Mouse (Mus musculus) hindbrain, postnatal 0 days (tissue): ENCODE measurements around the gene Ifnl3. TPM values are rescaled to one million over a fixed set of nuclear protein-coding genes. Genes with fewer than 3 reads are reported as not detected.

Experiments
- ATAC-seq: fragments of 200-750 bp; cut with Nextera tagmentation; 2 replicates; pipeline ENCODE4 v1.8.0; 2017; ENCODE audit warnings: mild to moderate bottlenecking, moderate TSS enrichment, moderate library complexity
- DNase-seq: peaks from one replicate; pipeline ENCODE4 v3.0.0-alpha.2; 2015; ENCODE audit warnings: low spot score
- H3K27ac ChIP-seq: fragments of 300-500 bp; sonication (generic); 2 replicates; pipeline ENCODE4 v1.5.1; 2014; ENCODE audit warnings: mild to moderate bottlenecking
- H3K27me3 ChIP-seq: fragments of 300-500 bp; sonication (generic); 2 replicates; pipeline ENCODE4 v1.6.1; 2014; ENCODE audit warnings: low read length, mixed read lengths; ENCODE audit not compliant: insufficient read depth
- H3K36me3 ChIP-seq: fragments of 300-500 bp; sonication (generic); 2 replicates; pipeline ENCODE4 v1.6.1; 2014; ENCODE audit warnings: low read length, mixed read lengths; ENCODE audit not compliant: insufficient read depth
- H3K4me1 ChIP-seq: fragments of 300-500 bp; sonication (generic); 2 replicates; pipeline ENCODE4 v1.6.1; 2014; ENCODE audit warnings: antibody characterized with exemption, low read length, mixed read lengths; ENCODE audit not compliant: insufficient read depth
- H3K4me2 ChIP-seq: fragments of 300-500 bp; sonication (generic); 2 replicates; pipeline ENCODE4 v1.6.1; 2014; ENCODE audit warnings: low read depth, mild to moderate bottlenecking, low read length, moderate library complexity, mixed read lengths
- H3K4me3 ChIP-seq: fragments of 300-500 bp; sonication (generic); 2 replicates; pipeline ENCODE4 v1.5.1; 2014; ENCODE audit warnings: low read length
- H3K9ac ChIP-seq: fragments of 300-500 bp; sonication (generic); replicated peaks from 2 replicates; pipeline ENCODE4 v1.6.1; 2014; ENCODE audit warnings: mild to moderate bottlenecking, low read length, moderate library complexity, mixed read lengths
- H3K9me3 ChIP-seq: fragments of 300-500 bp; sonication (generic); 2 replicates; pipeline ENCODE4 v1.6.1; 2016; ENCODE audit warnings: low read length, mixed read lengths
- CTCF ChIP-seq: IDR thresholded peaks from 2 replicates; pipeline ENCODE4 v1.5.1; 2016; ENCODE audit warnings: antibody characterized with exemption, control low read depth, low read depth
- WGBS: fragments of 180-500 bp; shearing (Covaris S2); extraction: QIAGEN DNeasy Blood & Tissue Kit; methylation state at CpG from one replicate; pipeline ENCODE4 v1.1.7; 2014; 5-methylcytosine and 5-hydroxymethylcytosine counted together
- microRNA-seq, 2 experiments: library from miRNA; unstranded; fragments of <30 nt; microRNA quantifications; one replicate each; pipeline ENCODE4; 2016
- polyA plus RNA-seq: library from polyadenylated mRNA; unstranded; fragments of >200 nt; fragmentation: Nextera tagmentation; extraction: Ambion mirVana; gene quantifications from 2 replicates; pipeline ENCODE4 v1.2.1, GENCODE M21; 2015
- total RNA-seq: library from RNA; depleted of rRNA; stranded (reverse); fragments of >200 nt; gene quantifications from 2 replicates; pipeline ENCODE4 v1.2.3, GENCODE M21; 2014; rRNA removed

The Ifnl3 gene
- total and polyA plus RNA-seq, 2 experiments from 2014 or later: not detected

DNA sequence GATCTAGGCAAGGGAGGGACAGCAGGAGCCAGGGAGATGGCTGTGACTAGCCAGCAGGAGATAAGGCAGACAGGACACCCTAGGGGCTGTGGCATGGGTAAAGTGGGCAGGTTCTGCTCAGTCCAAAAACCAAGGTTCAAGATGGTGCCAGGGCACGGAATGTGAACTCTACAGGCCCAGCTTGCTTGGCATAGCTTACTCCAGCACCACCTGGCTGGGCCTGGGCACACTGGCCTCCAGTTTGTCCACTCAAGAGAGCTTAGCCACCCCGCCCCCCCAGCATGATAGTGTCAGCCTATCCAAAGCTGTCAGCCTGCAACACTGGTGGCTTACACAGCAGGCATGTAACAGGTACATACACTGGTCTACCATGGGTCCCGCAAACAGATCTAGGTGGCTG lies 50.6 kb downstream of the Ifnl3 start:
- ATAC-seq: no peak
- no peak for DNase-seq
- WGBS: 92% methylated on average over 3 of the region's 3 CpGs
- no peaks in the 10 kb centered on the region for H3K9me3 ChIP-seq
- H3K4me3 ChIP-seq: no peak overlapping the region
- no peak overlapping the region for H3K9ac ChIP-seq
- TF ChIP-seq CTCF: no peak
- H3K4me2 ChIP-seq: no peak overlapping the region
- peaks cover 29% of the 10 kb centered on the region for H3K4me1 ChIP-seq
- no peaks in the 10 kb centered on the region for H3K36me3 ChIP-seq
- no peak overlapping the region for H3K27ac ChIP-seq
- H3K27me3 ChIP-seq: no peaks in the 10 kb centered on the region

Small RNAs within 50 kb of the gene (microRNA-seq; reads per million reads assigned to microRNA genes)
- 0.36 to 1.2 reads per million in 2 experiments for gene Mir7049

Other genes starting within 250 kb of the Ifnl3 start
- 34.6 and 38.2 TPM in 2 replicates for gene Eid2b, start 245.1 kb upstream of the Ifnl3 start, total RNA-seq
- gene Eid2b, start 245.1 kb upstream of the Ifnl3 start, polyA plus RNA-seq: 42.3 and 45.1 TPM in 2 replicates
- gene Selenov, start 231.7 kb upstream of the Ifnl3 start, total RNA-seq: 2.1 and 3.6 TPM in 2 replicates
- gene Selenov, start 231.7 kb upstream of the Ifnl3 start, polyA plus RNA-seq: 5.1 and 7.1 TPM in 2 replicates
- gene Dll3, start 220.6 kb upstream of the Ifnl3 start, total RNA-seq: 20.1 and 24.8 TPM in 2 replicates
- gene Dll3, start 220.6 kb upstream of the Ifnl3 start, polyA plus RNA-seq: 17.0 and 20.2 TPM in 2 replicates
- 71.6 and 82.9 TPM in 2 replicates for gene Timm50, start 210.8 kb upstream of the Ifnl3 start, total RNA-seq
- gene Timm50, start 210.8 kb upstream of the Ifnl3 start, polyA plus RNA-seq: 125 and 131 TPM in 2 replicates
- gene Supt5, start 184.1 kb upstream of the Ifnl3 start, total RNA-seq: 98.7 and 104 TPM in 2 replicates
- 71.8 and 76.5 TPM in 2 replicates for gene Supt5, start 184.1 kb upstream of the Ifnl3 start, polyA plus RNA-seq
- gene Rps16, start 172.2 kb upstream of the Ifnl3 start, total RNA-seq: 97.7 and 154 TPM in 2 replicates
- gene Rps16, start 172.2 kb upstream of the Ifnl3 start, polyA plus RNA-seq: 539 and 575 TPM in 2 replicates
- gene Plekhg2, start 150.2 kb upstream of the Ifnl3 start, total RNA-seq: 18.6 and 20.6 TPM in 2 replicates
- 9.1 and 10.0 TPM in 2 replicates for gene Plekhg2, start 150.2 kb upstream of the Ifnl3 start, polyA plus RNA-seq
- 2.1 and 3.9 TPM in 2 replicates for gene Zfp36, start 142.6 kb upstream of the Ifnl3 start, total RNA-seq
- gene Zfp36, start 142.6 kb upstream of the Ifnl3 start, polyA plus RNA-seq: 3.0 and 3.4 TPM in 2 replicates
- gene Med29, start 130.1 kb upstream of the Ifnl3 start, total RNA-seq: 33.6 and 39.5 TPM in 2 replicates
- gene Med29, start 130.1 kb upstream of the Ifnl3 start, polyA plus RNA-seq: 42.1 and 42.9 TPM in 2 replicates
- gene Paf1, start 129.9 kb upstream of the Ifnl3 start, total RNA-seq: 56.7 and 67.6 TPM in 2 replicates
- 83.0 and 84.1 TPM in 2 replicates for gene Paf1, start 129.9 kb upstream of the Ifnl3 start, polyA plus RNA-seq
- gene Gmfg, start 85.4 kb upstream of the Ifnl3 start, total RNA-seq: 0.16 and 2.9 TPM in 2 replicates
- 5.5 and 6.2 TPM in 2 replicates for gene Gmfg, start 85.4 kb upstream of the Ifnl3 start, polyA plus RNA-seq
- 140 and 160 TPM in 2 replicates for gene Lrfn1, start 70.9 kb upstream of the Ifnl3 start, total RNA-seq
- gene Lrfn1, start 70.9 kb upstream of the Ifnl3 start, polyA plus RNA-seq: 15.5 and 18.0 TPM in 2 replicates
- not detected in 2 replicates for gene Ifnl2, start 12.4 kb upstream of the Ifnl3 start, total RNA-seq
- gene Ifnl2, start 12.4 kb upstream of the Ifnl3 start, polyA plus RNA-seq: not detected in 2 replicates
- not detected in 2 replicates for gene Sycn, start 18.0 kb downstream of the Ifnl3 start, total RNA-seq
- gene Sycn, start 18.0 kb downstream of the Ifnl3 start, polyA plus RNA-seq: not detected in 2 replicates
- gene Nccrp1, start 24.4 kb downstream of the Ifnl3 start, total RNA-seq: not detected in 2 replicates
- 0.34 TPM in 2 replicates for gene Nccrp1, start 24.4 kb downstream of the Ifnl3 start, polyA plus RNA-seq
- gene Samd4b, start 75.3 kb downstream of the Ifnl3 start, total RNA-seq: 58.8 and 60.5 TPM in 2 replicates
- gene Samd4b, start 75.3 kb downstream of the Ifnl3 start, polyA plus RNA-seq: 17.7 and 19.7 TPM in 2 replicates
- 14.8 and 20.3 TPM in 2 replicates for gene Pak4, start 75.3 kb downstream of the Ifnl3 start, total RNA-seq
- gene Pak4, start 75.3 kb downstream of the Ifnl3 start, polyA plus RNA-seq: 13.2 and 14.0 TPM in 2 replicates
- gene Acp7, start 108.5 kb downstream of the Ifnl3 start, total RNA-seq: 0.25 and 1.2 TPM in 2 replicates
- gene Acp7, start 108.5 kb downstream of the Ifnl3 start, polyA plus RNA-seq: 0.28 and 0.56 TPM in 2 replicates
- gene Fbxo27, start 170.0 kb downstream of the Ifnl3 start, total RNA-seq: 5.0 and 6.1 TPM in 2 replicates
- gene Fbxo27, start 170.0 kb downstream of the Ifnl3 start, polyA plus RNA-seq: 9.0 and 10.2 TPM in 2 replicates
- 3.7 and 5.0 TPM in 2 replicates for gene Fbxo17, start 194.0 kb downstream of the Ifnl3 start, total RNA-seq
- 6.5 and 7.7 TPM in 2 replicates for gene Fbxo17, start 194.0 kb downstream of the Ifnl3 start, polyA plus RNA-seq
- 66.4 and 90.3 TPM in 2 replicates for gene Mrps12, start 219.0 kb downstream of the Ifnl3 start, total RNA-seq
- gene Mrps12, start 219.0 kb downstream of the Ifnl3 start, polyA plus RNA-seq: 110 and 111 TPM in 2 replicates
- gene Sars2, start 219.2 kb downstream of the Ifnl3 start, total RNA-seq: 17.3 and 17.9 TPM in 2 replicates
- gene Sars2, start 219.2 kb downstream of the Ifnl3 start, polyA plus RNA-seq: 18.9 and 20.2 TPM in 2 replicates
- not detected in 2 replicates for gene Ccer2, start 233.3 kb downstream of the Ifnl3 start, total RNA-seq
- gene Ccer2, start 233.3 kb downstream of the Ifnl3 start, polyA plus RNA-seq: 1.4 and 1.9 TPM in 2 replicates
- gene Sirt2, start 243.9 kb downstream of the Ifnl3 start, total RNA-seq: 92.6 and 95.5 TPM in 2 replicates
- gene Sirt2, start 243.9 kb downstream of the Ifnl3 start, polyA plus RNA-seq: 147 and 160 TPM in 2 replicates
- gene Nfkbib, start 244.7 kb downstream of the Ifnl3 start, total RNA-seq: 18.2 and 22.7 TPM in 2 replicates
- gene Nfkbib, start 244.7 kb downstream of the Ifnl3 start, polyA plus RNA-seq: 59.7 and 67.9 TPM in 2 replicates